Mouse (Mus musculus) bone marrow macrophage, adult 2 months (primary cell): ENCODE measurements at regions not wholly inside any gene's neighbourhood (a gene's known extent, or its start where the extent isn't known, plus 50 kb on each side); places are given as distances from the start of the nearest gene placed in this dataset.

Source experiments
- CTCF ChIP-seq: IDR thresholded peaks from 2 replicates; pipeline ENCODE4 v1.5.1; 2012; ENCODE audit warnings: low read depth, mild to moderate bottlenecking, low read length, moderate library complexity
- POLR2A ChIP-seq: IDR thresholded peaks from 2 replicates; pipeline ENCODE4 v1.6.1; 2012; ENCODE audit warnings: mild to moderate bottlenecking, low read depth, low read length, borderline replicate concordance

- no peak for TF ChIP-seq CTCF
- no peak for TF ChIP-seq POLR2A
Observed at GRCm38 (mm10) chr1:137254634-137255033, 294.4 kb upstream of the Nr5a2 start.
